Mouse (Mus musculus) embryonic facial prominence, embryonic 10.5 days (tissue): ENCODE data around the gene Daxx. TPM values are rescaled to one million over a fixed set of nuclear protein-coding genes. Genes with fewer than 3 reads are reported as not detected.

Source experiments
- DNase-seq: peaks from one replicate; pipeline ENCODE4 v3.0.0-alpha.2; 2017; ENCODE audit warnings: low spot score
- H3K27ac ChIP-seq: fragments of 300-500 bp; sonication (generic); replicated peaks from 2 replicates; pipeline ENCODE4 v1.5.1; 2016; ENCODE audit warnings: mild to moderate bottlenecking
- H3K27me3 ChIP-seq: fragments of 300-500 bp; sonication (generic); replicated peaks from 2 replicates; pipeline ENCODE4 v1.6.1; 2016; ENCODE audit warnings: low read depth, mild to moderate bottlenecking; ENCODE audit not compliant: poor library complexity, severe bottlenecking
- H3K36me3 ChIP-seq: fragments of 300-500 bp; sonication (generic); replicated peaks from 2 replicates; pipeline ENCODE4 v1.6.1; 2016; ENCODE audit warnings: mild to moderate bottlenecking, moderate library complexity
- H3K4me1 ChIP-seq: fragments of 300-500 bp; sonication (generic); 2 replicates; pipeline ENCODE4 v1.6.1; 2016
- H3K4me3 ChIP-seq: fragments of 300-500 bp; sonication (generic); 2 replicates; pipeline ENCODE4 v1.5.1; 2016; ENCODE audit warnings: mild to moderate bottlenecking, moderate library complexity
- H3K9me3 ChIP-seq: fragments of 300-500 bp; sonication (generic); 2 replicates; pipeline ENCODE4 v1.6.1; 2016; ENCODE audit warnings: mild to moderate bottlenecking
- WGBS: fragments of 180-500 bp; shearing (Covaris S2); methylation state at CpG from one replicate; pipeline ENCODE4 v1.1.7; 2016; 5-methylcytosine and 5-hydroxymethylcytosine counted together
- polyA plus RNA-seq: library from polyadenylated mRNA; unstranded; fragments of >200 nt; fragmentation: Nextera tagmentation; extraction: Ambion mirVana; gene quantifications from 2 replicates; pipeline ENCODE4 v1.2.1, GENCODE M21; 2016

The Daxx gene
- polyA plus RNA-seq, 1 experiment from 2014 or later = 80.0 TPM

DNA sequence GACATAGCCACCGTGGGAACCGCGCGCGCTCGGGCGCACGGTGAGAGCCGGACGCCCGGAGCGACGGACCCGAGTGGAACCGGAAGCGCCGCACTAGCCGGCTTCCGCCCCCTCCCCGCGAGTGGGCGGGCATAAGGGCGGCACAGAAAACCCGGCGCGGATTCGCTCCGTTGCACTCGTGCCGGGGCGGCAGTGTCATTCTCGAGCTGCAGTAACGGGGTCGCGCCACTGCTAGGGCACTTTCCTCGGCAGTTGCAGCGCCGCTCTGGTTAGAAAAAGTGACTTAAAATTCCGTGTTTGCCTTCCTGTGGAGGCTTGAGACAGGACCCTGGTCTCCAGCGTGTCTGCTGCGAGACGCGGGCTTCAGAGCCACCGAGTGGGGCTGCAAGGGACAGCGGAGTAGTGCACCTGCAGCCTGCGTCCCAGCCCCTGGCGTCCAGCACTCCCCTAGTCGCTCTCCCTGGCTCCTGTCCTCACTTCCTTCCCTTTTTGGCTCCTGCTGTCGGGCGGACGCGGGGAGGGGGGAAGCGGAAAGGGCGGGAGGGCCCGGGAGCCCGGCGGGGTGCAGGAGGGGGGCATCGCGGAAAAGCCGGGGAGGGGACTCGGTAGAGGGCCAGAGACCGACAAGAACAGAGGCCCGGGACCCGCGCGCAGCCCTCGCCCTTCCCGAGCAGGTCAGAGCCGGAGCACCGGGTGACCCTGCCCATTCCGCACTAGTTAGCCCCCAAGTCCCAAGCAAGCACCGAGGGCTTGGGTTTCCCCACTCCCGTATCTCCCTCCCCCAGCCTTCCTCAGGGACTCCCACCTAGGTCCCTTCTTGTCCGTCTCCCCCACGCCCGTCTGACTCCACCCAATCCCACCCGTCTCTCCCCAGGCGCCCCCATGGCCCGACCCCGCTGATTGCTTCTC is 20.4 kb downstream of the Daxx start, which contains the start of gene Rgl2:
Rgl2 (plus strand) TSS at position 173 of the 909 bp plus-strand sequence.
- peak; percentile 96 for DNase-seq
- Histone ChIP-seq H3K36me3 (peaks cover 53% of the 10 kb centered on the region), H3K4me3 (peak within 1 kb of the TSS; percentile 91), H3K27me3 (peaks cover 3% of the 10 kb centered on the region; the same call in 1 of the 2 replicates), H3K27ac (peak within 1 kb of the TSS; percentile 90), H3K4me1 (peaks cover 49% of the 10 kb centered on the region), H3K9me3 (no peaks in the 10 kb centered on the region)
- under 1% methylated on average over 80 of the region's 80 CpGs for WGBS

DNA sequence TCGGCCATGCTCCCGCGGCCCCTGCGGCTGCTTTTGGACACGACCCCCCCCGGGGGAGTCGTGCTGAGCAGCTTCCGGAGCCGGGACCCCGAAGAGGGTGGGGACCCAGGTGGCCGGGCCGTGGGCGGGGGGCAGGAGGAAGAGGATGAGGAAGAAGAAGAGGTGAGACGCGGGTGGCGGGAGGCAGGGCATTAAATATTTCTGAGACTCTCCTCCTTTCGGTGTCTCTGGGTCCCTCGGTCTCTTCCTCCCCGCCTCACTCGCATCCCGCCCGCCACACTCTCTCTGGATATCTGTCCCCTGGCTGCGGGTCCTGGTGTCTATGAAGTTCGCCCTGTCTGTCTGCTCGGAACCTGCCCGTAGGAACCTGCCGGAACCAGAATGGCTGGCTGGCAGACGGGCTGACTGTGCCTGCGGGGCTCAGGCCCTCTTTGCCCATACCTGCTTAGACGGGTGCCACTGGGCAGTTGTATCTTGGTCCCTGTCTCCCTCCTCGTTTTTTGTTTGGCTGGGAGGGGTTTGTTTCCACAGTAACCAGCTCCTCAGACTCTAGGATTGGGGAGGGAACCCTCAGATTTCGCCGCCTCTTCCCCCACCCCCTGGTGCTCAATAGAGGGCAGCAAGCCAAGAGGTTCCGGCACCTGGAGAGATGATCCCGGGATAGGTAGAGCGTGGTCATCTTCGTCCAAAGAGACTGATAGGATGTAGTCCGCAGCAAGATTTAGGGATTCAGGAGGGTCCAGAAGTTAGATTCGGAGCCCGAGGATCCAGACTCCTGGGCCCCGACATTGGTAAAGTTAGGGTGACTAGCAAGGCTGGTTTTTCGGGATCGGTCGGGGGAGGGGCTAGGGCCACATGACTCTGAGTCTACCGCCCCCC is 21.3 kb downstream of the Daxx start:
- Histone ChIP-seq H3K36me3 (peaks cover 54% of the 10 kb centered on the region), H3K27me3 (peaks cover 3% of the 10 kb centered on the region; the same call in 1 of the 2 replicates), H3K4me1 (peaks cover 52% of the 10 kb centered on the region), H3K27ac (peak overlapping the region; percentile 90), H3K4me3 (peak overlapping the region; percentile 91), H3K9me3 (no peaks in the 10 kb centered on the region)
- under 1% methylated on average over 45 of the region's 45 CpGs for WGBS
- peak; percentile 60 for DNase-seq

DNA sequence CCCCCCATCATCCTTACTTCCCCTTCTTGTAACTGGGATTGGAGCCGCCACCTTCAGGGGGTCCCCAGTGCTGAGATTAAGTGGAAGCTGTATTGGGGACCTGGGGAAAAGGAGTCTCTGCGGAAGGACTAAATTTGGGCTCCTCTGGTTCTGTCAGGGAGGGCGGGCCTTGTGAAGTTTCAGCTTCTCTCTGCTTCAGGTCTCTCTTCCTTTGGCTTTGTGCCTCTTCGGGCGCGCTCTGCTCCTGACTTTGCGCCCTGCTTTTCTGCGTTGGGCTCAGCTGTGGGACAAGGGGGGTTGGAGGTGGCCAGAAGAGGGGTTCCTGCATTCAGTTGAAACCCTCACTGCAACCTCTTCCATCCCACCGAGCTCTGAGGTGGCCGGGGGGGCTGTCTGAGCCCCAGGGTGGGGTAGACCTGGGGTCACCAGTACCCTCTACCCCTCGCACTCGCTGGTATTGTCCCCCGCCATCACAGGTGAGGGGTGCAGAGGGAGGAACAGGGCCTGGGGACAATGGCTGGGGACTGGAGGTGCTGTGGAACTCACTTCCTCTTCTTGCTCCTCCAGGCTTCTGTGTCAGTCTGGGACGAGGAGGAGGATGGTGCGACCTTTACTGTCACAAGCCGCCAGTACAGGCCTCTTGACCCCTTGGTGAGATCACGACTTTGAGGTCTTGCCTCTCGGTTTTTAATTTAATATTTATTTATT is 22.1 kb downstream of the Daxx start:
- H3K36me3 ChIP-seq = peaks cover 54% of the 10 kb centered on the region
- H3K4me3 ChIP-seq = peak overlapping the region; percentile 91

GRCm38 (mm10) chr17:33931947-33932346 is 22.7 kb downstream of the Daxx start:
- no peak for DNase-seq
- H3K27me3 ChIP-seq = peaks cover 3% of the 10 kb centered on the region; the same call in 1 of the 2 replicates
- H3K4me3 ChIP-seq = peak overlapping the region; percentile 91; the same call in 1 of the 2 replicates
- 90% methylated on average over 11 of the region's 11 CpGs for WGBS
- H3K9me3 ChIP-seq = no peaks in the 10 kb centered on the region
- peaks cover 52% of the 10 kb centered on the region for H3K4me1 ChIP-seq
- H3K36me3 ChIP-seq = peaks cover 56% of the 10 kb centered on the region
- no peak overlapping the region for H3K27ac ChIP-seq

More for the DNA sequence above, 22.1 kb downstream of the Daxx start:
- DNase-seq = no peak
- Histone ChIP-seq H3K4me1 (peaks cover 52% of the 10 kb centered on the region), H3K27ac (peak overlapping the region; percentile 90), H3K27me3 (peaks cover 3% of the 10 kb centered on the region; the same call in 1 of the 2 replicates), H3K9me3 (no peaks in the 10 kb centered on the region)
- 34% methylated on average over 18 of the region's 18 CpGs for WGBS

GRCm38 (mm10) chr17:33932448-33932847 is 23.2 kb downstream of the Daxx start:
- Histone ChIP-seq H3K36me3 (peaks cover 57% of the 10 kb centered on the region), H3K27ac (no peak overlapping the region)
- WGBS = 74% methylated on average over 14 of the region's 14 CpGs

DNA sequence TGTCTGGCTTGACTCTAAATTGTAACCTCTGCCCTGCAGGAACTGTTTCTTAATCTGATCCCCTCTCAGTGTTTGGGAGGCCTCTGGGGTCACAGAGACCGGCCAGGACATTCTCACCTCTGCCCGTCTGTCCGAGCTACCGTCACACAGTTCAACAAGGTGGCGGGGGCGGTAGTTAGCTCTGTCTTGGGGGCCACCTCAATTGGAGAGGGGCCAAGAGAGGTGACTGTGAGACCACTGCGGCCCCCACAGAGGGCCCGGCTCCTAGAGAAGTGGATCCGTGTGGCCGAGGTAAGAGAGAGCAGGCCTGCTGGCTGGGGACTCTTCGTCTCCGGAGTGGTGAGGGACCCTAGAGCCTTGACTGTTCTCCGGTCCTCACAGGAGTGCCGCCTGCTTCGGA is 23.8 kb downstream of the Daxx start:
- Histone ChIP-seq H3K27ac (no peak overlapping the region), H3K4me3 (peak overlapping the region; percentile 91; the same call in 1 of the 2 replicates), H3K9me3 (no peaks in the 10 kb centered on the region), H3K36me3 (peaks cover 59% of the 10 kb centered on the region), H3K4me1 (peaks cover 49% of the 10 kb centered on the region), H3K27me3 (peaks cover 3% of the 10 kb centered on the region; the same call in 1 of the 2 replicates)
- 78% methylated on average over 15 of the region's 15 CpGs for WGBS
- no peak for DNase-seq

More at GRCm38 (mm10) chr17:33932448-33932847, 23.2 kb downstream of the Daxx start:
- Histone ChIP-seq H3K9me3 (no peaks in the 10 kb centered on the region), H3K4me3 (peak overlapping the region; percentile 91; the same call in 1 of the 2 replicates), H3K4me1 (peaks cover 52% of the 10 kb centered on the region), H3K27me3 (peaks cover 3% of the 10 kb centered on the region; the same call in 1 of the 2 replicates)
- DNase-seq = no peak

DNA sequence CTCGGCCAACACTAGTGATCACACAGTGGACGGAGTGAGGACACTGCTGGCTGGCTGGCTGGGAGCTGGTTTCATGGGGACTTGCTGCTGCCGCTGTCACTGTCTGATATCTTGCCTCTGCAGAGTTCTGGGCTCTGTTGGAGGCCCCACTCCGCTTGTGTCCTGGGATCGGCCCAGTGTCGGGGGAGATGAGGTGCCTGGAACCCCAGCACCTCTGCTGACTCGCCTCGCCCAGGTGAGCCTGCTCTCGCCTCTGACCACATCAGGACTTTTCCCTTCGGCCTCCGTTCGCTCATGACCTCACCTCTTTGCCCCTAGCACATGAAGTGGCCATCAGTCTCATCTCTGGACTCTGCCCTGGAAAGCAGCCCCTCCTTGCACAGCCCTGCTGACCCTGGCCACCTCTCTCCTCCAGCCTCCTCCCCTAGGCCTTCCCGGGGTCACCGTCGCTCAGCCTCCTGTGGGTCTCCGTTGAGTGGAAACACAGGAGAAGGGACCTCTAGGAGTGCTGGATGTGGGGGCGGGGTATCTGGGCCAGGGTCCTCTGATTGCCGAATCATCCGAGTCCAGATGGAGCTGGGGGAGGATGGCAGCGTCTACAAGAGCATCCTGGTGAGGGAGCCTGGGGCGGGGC is 26.3 kb downstream of the Daxx start:
- H3K27ac ChIP-seq = no peak overlapping the region
- no peak for DNase-seq
- H3K36me3 ChIP-seq = peaks cover 73% of the 10 kb centered on the region
- peaks cover 39% of the 10 kb centered on the region for H3K4me1 ChIP-seq
- 0 out of 2 replicates have a peak overlapping the region, but pooled peaks have one; percentile 16 for H3K4me3 ChIP-seq
- 86% methylated on average over 21 of the region's 21 CpGs for WGBS
- peaks cover 3% of the 10 kb centered on the region; the same call in 1 of the 2 replicates for H3K27me3 ChIP-seq
- H3K9me3 ChIP-seq = no peaks in the 10 kb centered on the region

GRCm38 (mm10) chr17:33936993-33937392 is 27.8 kb downstream of the Daxx start:
- DNase-seq = no peak
- WGBS = 86% methylated on average over 15 of the region's 15 CpGs
- no peaks in the 10 kb centered on the region for H3K27me3 ChIP-seq
- no peaks in the 10 kb centered on the region for H3K9me3 ChIP-seq
- H3K4me3 ChIP-seq = peak overlapping the region; percentile 31; the same call in 1 of the 2 replicates
- peaks cover 38% of the 10 kb centered on the region for H3K4me1 ChIP-seq
- H3K27ac ChIP-seq = no peak overlapping the region
- H3K36me3 ChIP-seq = peaks cover 78% of the 10 kb centered on the region

- Histone ChIP-seq H3K9me3 (no peaks in the 10 kb centered on the region), H3K27me3 (no peaks in the 10 kb centered on the region), H3K4me1 (peaks cover 28% of the 10 kb centered on the region), H3K4me3 (peak overlapping the region; percentile 93), H3K27ac (no peak overlapping the region), H3K36me3 (peaks cover 78% of the 10 kb centered on the region)
- DNase-seq = no peak
- 81% methylated on average over 11 of the region's 11 CpGs for WGBS
These were observed 29.6 kb downstream of the Daxx start for GRCm38 (mm10) chr17:33938783-33939182.

- H3K9me3 ChIP-seq = no peaks in the 10 kb centered on the region
- WGBS = under 1% methylated on average over 36 of the region's 36 CpGs
- H3K27me3 ChIP-seq = no peaks in the 10 kb centered on the region
- peaks cover 78% of the 10 kb centered on the region for H3K36me3 ChIP-seq
- peaks cover 24% of the 10 kb centered on the region for H3K4me1 ChIP-seq
- peak; percentile 89 for DNase-seq
- peak within 1 kb of the TSS; percentile 93 for H3K4me3 ChIP-seq
- peak within 1 kb of the TSS; percentile 83 for H3K27ac ChIP-seq
These were observed 31.1 kb downstream of the Daxx start, which contains the start of the genes Pfdn6 and Wdr46 for GRCm38 (mm10) chr17:33940206-33940805. Gene Pfdn6, minus strand, starts transcription at chr17:33940343. Gene Wdr46, plus strand, starts transcription at chr17:33940660.

DNA sequence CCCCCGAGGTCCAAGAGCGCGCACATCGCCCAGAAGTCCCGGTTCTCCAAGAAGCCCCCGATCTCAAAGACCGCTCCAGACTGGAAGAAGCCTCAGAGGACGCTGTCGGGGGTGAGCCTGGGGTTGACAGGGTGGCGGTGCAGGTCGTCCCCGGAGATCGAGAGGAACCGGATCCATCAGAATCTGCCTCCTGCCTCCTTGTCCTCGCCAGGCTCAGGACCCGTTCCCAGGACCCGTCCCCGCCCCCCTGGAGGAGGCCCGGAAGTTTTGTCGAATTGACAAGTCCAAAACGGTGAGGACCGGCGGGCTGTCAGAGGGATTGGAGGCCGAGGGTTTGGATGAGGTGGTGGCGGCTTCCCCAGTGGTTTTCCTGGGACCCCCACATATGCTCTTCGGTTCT is 31.8 kb downstream of the Daxx start:
- peak overlapping the region; percentile 93 for H3K4me3 ChIP-seq
- H3K36me3 ChIP-seq = peaks cover 78% of the 10 kb centered on the region
- H3K27me3 ChIP-seq = no peaks in the 10 kb centered on the region
- H3K9me3 ChIP-seq = no peaks in the 10 kb centered on the region
- H3K27ac ChIP-seq = peak overlapping the region; percentile 83
- peaks cover 24% of the 10 kb centered on the region for H3K4me1 ChIP-seq
- DNase-seq = no peak
- 2% methylated on average over 26 of the region's 26 CpGs for WGBS
